Mouse (Mus musculus) ovary, postnatal 10 days (tissue): Measurements from ENCODE around the gene Zfp94.
A peak's percentile ranks its signal among the peaks of the same experiment; 100 is the strongest.

Experiments used
- DNase-seq: peaks from one replicate; pipeline ENCODE4 v3.0.0; 2022; ENCODE audit warnings: low spot score

The Zfp94 gene

GRCm38 (mm10) chr7:24274456-24274855, 42.0 kb downstream of the Zfp94 start:
- no peak for DNase-seq

- no peak for DNase-seq
These were observed 45.3 kb downstream of the Zfp94 start for GRCm38 (mm10) chr7:24271191-24271590.

- peak; percentile 25 for DNase-seq
These were observed 46.2 kb downstream of the Zfp94 start, which contains the start of gene Zfp93 for GRCm38 (mm10) chr7:24270288-24270672. Zfp93 (plus strand) TSS chr7:24270420.

- DNase-seq = no peak
These were observed 46.7 kb downstream of the Zfp94 start for GRCm38 (mm10) chr7:24269667-24270287.

GRCm38 (mm10) chr7:24269256-24269655, 47.2 kb downstream of the Zfp94 start:
- DNase-seq = no peak

GRCm38 (mm10) chr7:24268176-24269155, 48.0 kb downstream of the Zfp94 start:
- DNase-seq = no peak

- DNase-seq = no peak
These were observed 56.5 kb downstream of the Zfp94 start for GRCm38 (mm10) chr7:24260000-24260312.

GRCm38 (mm10) chr7:24259306-24259999, 57.0 kb downstream of the Zfp94 start:
- DNase-seq = no peak

GRCm38 (mm10) chr7:24254633-24255474, 61.6 kb downstream of the Zfp94 start, which contains the start of gene Zfp108:
Zfp108 (plus strand) TSS chr7:24254794.
- peak; percentile 38 for DNase-seq

GRCm38 (mm10) chr7:24253779-24254615, 62.5 kb downstream of the Zfp94 start:
- DNase-seq = no peak
